In the genomic region with DNA sequence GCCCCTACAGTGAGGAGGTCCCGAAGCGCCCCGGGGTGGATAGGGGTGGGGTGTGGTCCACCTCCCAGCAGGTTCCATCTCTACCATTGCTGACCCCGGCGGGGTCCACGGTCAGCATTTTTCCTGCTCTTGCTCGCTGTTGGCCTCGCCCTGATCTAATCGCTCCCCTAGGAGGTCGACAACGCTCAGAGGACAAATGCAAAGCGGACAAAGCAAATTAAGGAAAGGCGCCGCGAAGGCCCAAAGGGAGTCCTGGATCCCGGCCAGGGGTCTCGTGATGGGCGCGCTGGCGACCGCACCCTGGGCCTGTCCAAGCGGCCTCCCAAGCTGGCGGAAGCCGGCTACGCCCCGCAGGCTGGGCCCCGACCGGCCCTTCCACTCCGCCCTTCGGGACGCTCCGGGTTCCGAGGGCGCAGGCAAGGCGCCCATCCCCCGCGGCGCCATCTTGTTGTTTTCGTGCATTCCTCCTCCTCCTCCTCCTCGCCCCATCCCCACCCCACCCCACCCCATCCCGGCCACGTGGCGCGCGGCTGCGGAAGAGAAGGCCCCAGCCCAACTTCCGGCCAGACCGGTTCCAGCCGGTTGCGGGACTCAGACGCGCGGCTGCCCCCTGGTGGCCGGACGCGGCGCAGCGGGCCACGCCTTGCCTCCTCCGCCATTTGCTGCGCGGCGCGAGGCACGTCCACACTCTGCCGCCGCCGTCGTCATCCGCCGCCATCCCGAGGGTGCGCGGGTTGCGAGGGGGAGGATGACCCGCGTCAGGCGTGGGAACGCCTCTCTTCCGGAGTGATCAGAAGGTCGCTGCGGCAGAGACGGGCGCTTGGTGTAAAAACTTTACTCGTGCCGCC, we compare ENCODE assay signal across 8 mouse cellular contexts.
DNase-seq lines count a peak whose midpoint lies in the region; ATAC-seq and TF ChIP-seq lines count a peak whose summit lies in the region.

No protein-coding gene starts in this region.

- peak; percentile 58; the same call in 1 of the 2 replicates for TF ChIP-seq EP300 in liver, postnatal 0 days (IDR thresholded peaks at IDR 0.05; ENCODE audit: low read depth)

- peaks cover 14 to 16% of the 10 kb centered on the region in 2 experiments for H3K4me1 ChIP-seq in ES-E14 (ENCODE audit: control insufficient read depth in 2 of 2, insufficient read depth in 2 of 2, low read length in 2 of 2, poor library complexity in 1 of 2)
- peaks cover 23% of the 10 kb centered on the region for H3K4me1 ChIP-seq in forebrain, embryonic 14.5 days (ENCODE audit: control insufficient read depth, insufficient read depth, low read length)
- peaks cover 13% of the 10 kb centered on the region for H3K4me1 ChIP-seq in liver, postnatal 0 days (ENCODE audit: insufficient read depth)
- H3K4me1 ChIP-seq in neural tube, embryonic 13.5 days (replicated peaks), result peaks cover 36% of the 10 kb centered on the region

- peak overlapping the region; percentile 69 for H3K4me2 ChIP-seq in forebrain, embryonic 14.5 days (ENCODE audit: low read length)
- peak overlapping the region; percentile 81 for H3K4me2 ChIP-seq in liver, postnatal 0 days (ENCODE audit: low read depth, low read length)
- H3K4me2 ChIP-seq in neural tube, embryonic 13.5 days, result peak overlapping the region; percentile 71

- H3K27ac ChIP-seq in ES-E14 (ENCODE audit: insufficient read depth, low read depth, low read length, poor library complexity, severe bottlenecking), result peak overlapping the region; percentile 99
- H3K27ac ChIP-seq in forebrain, embryonic 14.5 days (ENCODE audit: low read depth, low read length), result peak overlapping the region; percentile 99
- peak overlapping the region; percentile 100 for H3K27ac ChIP-seq in liver, postnatal 0 days (ENCODE audit: low read depth)
- H3K27ac ChIP-seq in neural tube, embryonic 13.5 days (replicated peaks), result peak overlapping the region; percentile 100

- peak; percentile 95 for DNase-seq in ES-E14 (ENCODE audit: low read depth, low spot score)
- peak; percentile 99 for DNase-seq in cerebellum, adult 11 months
- peak; percentile 97 for DNase-seq in forebrain, embryonic 14.5 days (ENCODE audit: low spot score)
- DNase-seq in heart, postnatal 14 days, result peak; percentile 100
- peak; percentile 99 for DNase-seq in layer of hippocampus, adult 11-12 months (ENCODE audit: low spot score)
- DNase-seq in liver, postnatal 0 days, result peak; percentile 99
- peak; percentile 94 for DNase-seq in telencephalon, adult 2 months (ENCODE audit: low read depth, low spot score)

- intact Hi-C loops in heart, postnatal 14 days (cut with DNase I), result loop anchor here (1.0 kb wide), 6 partner anchors 11 to 94 kb away; partner anchors contain the start of gene Chd2

- H3K4me3 ChIP-seq in ES-E14 (ENCODE audit: insufficient read depth in 1 of 2, low read depth in 1 of 2, low read length in 2 of 2, poor library complexity in 1 of 2, severe bottlenecking in 1 of 2), result peak overlapping the region; percentile 77 to 86
- peak overlapping the region; percentile 62 for H3K4me3 ChIP-seq in forebrain, embryonic 14.5 days (ENCODE audit: low read depth, low read length)
- peak overlapping the region; percentile 75 for H3K4me3 ChIP-seq in liver, postnatal 0 days (ENCODE audit: low read depth, low read length)
- peak overlapping the region; percentile 59 for H3K4me3 ChIP-seq in neural tube, embryonic 13.5 days

- TF ChIP-seq CTCF in liver, postnatal 0 days (IDR thresholded peaks at IDR 0.05; ENCODE audit: low read depth), result peak; percentile 99

- in situ Hi-C loops in ES-E14 (cut with MboI; ENCODE audit: low sequenced_read_pairs in 2 of 2, unreplicated experiment in 2 of 2), result no loop called here

- under 1% methylated on average over 76 of the region's 86 CpGs for WGBS in forebrain, embryonic 14.5 days
- under 1% methylated on average over 69 of the region's 86 CpGs for WGBS in liver, postnatal 0 days (ENCODE audit: insufficient replicate concordance)
- WGBS in neural tube, embryonic 13.5 days, result under 1% methylated on average over 84 of the region's 86 CpGs

- H3K36me3 ChIP-seq in ES-E14 (ENCODE audit: control insufficient read depth, insufficient read depth, low read length, poor library complexity, severe bottlenecking), result no peaks in the 10 kb centered on the region
- no peaks in the 10 kb centered on the region for H3K36me3 ChIP-seq in forebrain, embryonic 14.5 days (ENCODE audit: control insufficient read depth, insufficient read depth, low read length)
- H3K36me3 ChIP-seq in liver, postnatal 0 days (replicated peaks; ENCODE audit: insufficient read depth, low read length), result no peaks in the 10 kb centered on the region
- H3K36me3 ChIP-seq in neural tube, embryonic 13.5 days, result no peaks in the 10 kb centered on the region

- H3K9ac ChIP-seq in ES-E14 (ENCODE audit: insufficient read depth, low read depth, low read length, poor library complexity, severe bottlenecking), result peak overlapping the region; percentile 90
- peak overlapping the region; percentile 98 for H3K9ac ChIP-seq in forebrain, embryonic 14.5 days (ENCODE audit: low read length)
- peak overlapping the region; percentile 94 for H3K9ac ChIP-seq in liver, postnatal 0 days (replicated peaks)
- peak overlapping the region; percentile 97 for H3K9ac ChIP-seq in neural tube, embryonic 13.5 days

- ATAC-seq in forebrain, embryonic 14.5 days, result peak; percentile 94
- ATAC-seq in liver, postnatal 0 days, result peak; percentile 94
- peak; percentile 96 for ATAC-seq in neural tube, embryonic 13.5 days (ENCODE audit: low read depth)

- H3K9me3 ChIP-seq in ES-E14 (ENCODE audit: control insufficient read depth, insufficient read depth, low read depth, low read length), result no peaks in the 10 kb centered on the region
- H3K9me3 ChIP-seq in forebrain, embryonic 14.5 days (replicated peaks; ENCODE audit: control insufficient read depth, low read length), result no peaks in the 10 kb centered on the region
- H3K9me3 ChIP-seq in liver, postnatal 0 days (ENCODE audit: low read length), result no peaks in the 10 kb centered on the region
- no peaks in the 10 kb centered on the region for H3K9me3 ChIP-seq in neural tube, embryonic 13.5 days

- H3K27me3 ChIP-seq in forebrain, embryonic 14.5 days (replicated peaks; ENCODE audit: control insufficient read depth, insufficient read depth, low read length), result no peaks in the 10 kb centered on the region
- no peaks in the 10 kb centered on the region for H3K27me3 ChIP-seq in liver, postnatal 0 days (ENCODE audit: insufficient read depth, low read length)
- no peaks in the 10 kb centered on the region for H3K27me3 ChIP-seq in neural tube, embryonic 13.5 days

TF ChIP-seq in ES-E14, 5 proteins besides CTCF, POLR2A, EP300 and RAD21:
- no peak for TF ChIP-seq ZNF384 (IDR thresholded peaks at IDR 0.05; ENCODE audit: low read depth, low read length)
- TF ChIP-seq HCFC1 (IDR thresholded peaks at IDR 0.05; ENCODE audit: borderline replicate concordance, insufficient read depth, low read length), result peak; percentile 78; the same call in 1 of the 2 replicates
- TF ChIP-seq ZC3H11A (IDR thresholded peaks at IDR 0.05; ENCODE audit: borderline replicate concordance, low read depth, low read length), result no peak
- TF ChIP-seq CHD2 (IDR thresholded peaks at IDR 0.05; ENCODE audit: low read depth, low read length), result 0 out of 2 replicates have a peak, but pooled peaks have one; percentile 22
- peak; percentile 77 for TF ChIP-seq MAFK (IDR thresholded peaks at IDR 0.05; ENCODE audit: insufficient read depth, low read depth, low read length)

Comparison
In these comparisons a context has a peak if more than half of its experiments do, and no peak if none do; other contexts are left out.
1. Peak in every context shown above with its lines: DNase-seq, ATAC-seq, H3K4me3 ChIP-seq and H3K27ac ChIP-seq.